Mouse (Mus musculus): ENCODE measurements around the gene Sema4c.
A peak's percentile ranks its signal among the peaks of the same experiment; 100 is the strongest.

DNA sequence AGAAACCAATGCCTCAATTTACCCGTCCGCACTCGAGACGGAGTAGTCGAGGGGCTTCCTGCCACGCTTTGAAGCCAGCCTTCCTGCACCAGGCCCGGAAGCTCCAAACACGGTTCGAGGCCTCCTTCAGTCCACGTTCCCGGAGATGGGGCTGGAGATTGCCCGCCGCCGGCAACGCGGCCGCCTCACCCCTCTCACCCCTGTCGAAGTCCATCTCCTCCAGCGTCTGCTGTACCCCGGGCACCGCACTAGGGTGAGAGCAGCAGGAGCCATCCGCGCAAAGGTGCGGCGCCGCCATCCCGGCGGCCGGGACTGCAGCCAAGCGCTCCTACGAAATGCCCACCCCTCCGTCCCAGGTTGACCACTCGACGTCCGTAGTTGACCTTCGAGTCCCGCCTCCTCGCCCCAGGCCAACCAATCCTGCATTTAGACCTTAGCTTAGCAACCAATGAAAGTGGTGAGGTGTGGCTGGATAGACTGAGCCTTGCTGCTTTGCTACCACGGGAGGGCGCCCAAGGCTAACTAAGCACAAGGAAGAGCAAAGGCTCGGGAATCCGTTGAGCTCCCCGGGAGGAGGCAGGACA lies 11.2 kb downstream of the Sema4c start, which contains the start of gene Ankrd39:
- peak; percentile 86 for TF ChIP-seq CTCF (IDR thresholded peaks at IDR 0.05; ENCODE audit: control insufficient read depth, insufficient read depth, insufficient read length)
- no peak for TF ChIP-seq MAX (IDR thresholded peaks at IDR 0.05)
- TF ChIP-seq USF1 (IDR thresholded peaks at IDR 0.05; ENCODE audit: low read depth), result no peak
- TF ChIP-seq FOSL1 (IDR thresholded peaks at IDR 0.05; ENCODE audit: insufficient read depth, low read length, poor library complexity, severe bottlenecking), result no peak
